Mouse (Mus musculus): ENCODE results near the gene Slc12a4.

- TF ChIP-seq POLR2A (IDR thresholded peaks at IDR 0.05; ENCODE audit: insufficient read depth, low read depth, low read length) (no peak; the same call in 1 of the 2 replicates), CTCF (IDR thresholded peaks at IDR 0.05) (no peak)
These were observed 512 bp downstream of the Slc12a4 start for GRCm38 (mm10) chr8:105965266-105965904.
